Mouse (Mus musculus) lung, adult 2 months (tissue): Measurements from ENCODE around the gene Pip4k2b.

ENCODE experiments used
- CTCF ChIP-seq: fragments of 200-500 bp; IDR thresholded peaks from 2 replicates; pipeline ENCODE4 v1.5.1; 2011; ENCODE audit warnings: mild to moderate bottlenecking, low read length, control low read depth; ENCODE audit not compliant: insufficient read depth
- POLR2A ChIP-seq: fragments of 200-500 bp; IDR thresholded peaks from 2 replicates; pipeline ENCODE4 v1.6.1; 2011; ENCODE audit warnings: low read depth, mild to moderate bottlenecking, control low read depth, low read length, borderline replicate concordance; ENCODE audit errors: extremely low read depth

DNA sequence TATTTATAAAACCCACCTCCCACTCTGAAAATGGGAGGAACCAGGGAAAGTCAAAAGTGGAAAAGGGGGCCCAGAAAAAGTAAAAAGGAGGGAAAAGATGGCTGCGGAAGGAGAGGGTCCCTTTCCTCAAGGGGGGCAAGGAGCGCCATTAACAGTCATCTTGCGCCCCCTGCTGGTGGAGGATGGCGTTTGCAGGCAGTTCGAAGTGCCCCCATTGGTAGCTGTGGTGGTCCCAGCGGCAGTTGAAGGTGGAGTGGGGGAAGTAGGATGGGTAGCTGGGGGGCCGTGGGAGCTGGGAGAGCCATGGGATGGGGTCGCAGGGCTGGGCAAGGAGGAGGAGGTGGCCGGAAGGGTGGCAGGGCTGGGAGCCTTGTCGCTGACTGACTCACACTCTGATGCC, 54.6 kb downstream of the Pip4k2b start:
- TF ChIP-seq CTCF: peak; percentile 85
- TF ChIP-seq POLR2A: no peak
